Mouse (Mus musculus) inflammation-experienced regulatory T-cells, adult 6 months (primary cell): ENCODE measurements around the gene Ciz1. TPM values are rescaled to one million over a fixed set of nuclear protein-coding genes. Genes with fewer than 3 reads are reported as not detected.
"Not testable (repeated sequence)": the region's sequence is repeated elsewhere in the genome, so short reads cannot be mapped to it uniquely, and the experiment has no call there.

ENCODE experiments used
- ATAC-seq: one replicate; pipeline ENCODE4 v1.8.0; 2017
- polyA plus RNA-seq, 3 experiments: library from polyadenylated mRNA; unstranded; fragments of 100-300 nt; shearing (Covaris generic); gene quantifications; one replicate each; pipeline ENCODE4 v1.2.1; 2017

The Ciz1 gene
- polyA plus RNA-seq, 3 experiments from 2014 or later, result 52.5 to 84.8 (median 55.5) TPM

DNA sequence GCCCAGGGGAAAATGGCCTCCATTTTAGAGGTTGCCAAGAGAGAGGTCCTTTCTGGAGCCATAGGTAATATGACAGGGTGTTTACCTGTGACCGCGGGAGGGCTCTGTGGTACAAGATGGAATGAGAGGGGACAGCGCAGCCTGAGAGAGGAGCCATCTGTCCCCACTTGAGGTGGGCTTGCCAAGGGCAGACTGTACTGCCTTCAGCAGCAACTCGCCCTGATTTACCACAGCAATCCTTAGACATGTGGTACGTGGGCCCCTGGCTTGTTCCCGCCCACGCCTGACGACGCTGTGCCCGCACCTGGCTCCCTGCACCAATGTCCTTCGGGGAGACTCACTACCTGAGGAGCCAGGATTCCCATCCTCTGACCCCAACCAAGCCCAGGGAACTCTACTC, 3.8 kb upstream of the Ciz1 start:
- no peak for ATAC-seq

DNA sequence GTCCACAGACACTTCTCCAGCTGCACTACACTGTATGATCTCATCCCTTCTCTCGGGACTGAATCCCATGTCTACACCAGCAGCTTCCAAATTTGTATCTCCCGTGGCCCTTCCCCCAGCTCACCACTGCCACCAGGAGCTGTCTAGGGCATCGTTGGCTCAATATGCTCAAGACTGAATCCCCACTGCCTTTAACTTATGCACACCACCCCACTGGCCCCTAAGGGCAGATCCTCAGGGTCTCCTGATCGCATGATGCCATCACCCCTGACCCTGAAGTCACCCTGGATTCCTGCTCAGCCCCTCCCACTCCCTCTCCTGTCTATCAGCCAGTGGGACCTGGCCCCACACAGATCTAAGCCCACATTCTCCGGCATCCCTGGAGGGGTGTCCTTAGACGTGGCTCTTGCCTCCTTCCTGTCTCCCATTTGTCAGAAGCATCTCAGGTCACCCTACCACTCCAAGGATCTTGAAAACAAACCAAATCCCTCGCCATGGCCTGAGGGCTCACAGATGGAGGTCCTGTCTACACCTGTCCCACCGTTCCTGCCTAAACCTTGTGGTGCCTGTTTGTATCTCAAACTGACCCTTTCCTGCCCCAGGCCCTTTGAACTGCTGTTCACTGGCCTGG, 2.4 kb upstream of the Ciz1 start:
- ATAC-seq, result no peak

DNA sequence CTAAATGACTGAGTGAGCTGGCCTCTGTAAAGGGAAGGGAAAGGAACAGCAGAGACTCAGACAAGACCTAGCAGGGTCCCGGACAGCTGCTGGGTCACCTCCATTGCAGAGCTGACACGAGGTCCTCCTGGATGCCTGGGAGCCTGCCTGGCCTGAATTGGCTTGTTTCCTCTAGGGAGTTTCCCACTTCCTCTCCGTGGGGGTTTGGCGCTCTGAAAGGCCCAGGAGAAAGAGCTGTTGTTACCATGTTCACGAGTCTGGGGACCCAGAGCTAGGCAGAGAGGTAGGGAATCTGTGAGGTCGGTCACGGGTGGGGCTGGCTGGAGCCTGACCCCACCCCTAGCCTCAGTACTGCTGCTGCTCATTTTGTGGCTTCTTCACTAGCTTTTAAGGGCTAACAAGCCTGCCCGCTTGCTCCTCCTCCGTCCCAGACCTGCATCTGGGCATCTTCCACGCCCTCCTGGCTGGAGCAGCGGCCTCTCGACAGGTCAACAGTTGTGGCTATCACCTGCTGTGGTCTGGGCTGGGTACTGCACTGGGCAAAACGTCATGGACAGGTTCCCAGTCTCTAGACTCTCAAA, 1.6 kb upstream of the Ciz1 start:
- no peak for ATAC-seq

DNA sequence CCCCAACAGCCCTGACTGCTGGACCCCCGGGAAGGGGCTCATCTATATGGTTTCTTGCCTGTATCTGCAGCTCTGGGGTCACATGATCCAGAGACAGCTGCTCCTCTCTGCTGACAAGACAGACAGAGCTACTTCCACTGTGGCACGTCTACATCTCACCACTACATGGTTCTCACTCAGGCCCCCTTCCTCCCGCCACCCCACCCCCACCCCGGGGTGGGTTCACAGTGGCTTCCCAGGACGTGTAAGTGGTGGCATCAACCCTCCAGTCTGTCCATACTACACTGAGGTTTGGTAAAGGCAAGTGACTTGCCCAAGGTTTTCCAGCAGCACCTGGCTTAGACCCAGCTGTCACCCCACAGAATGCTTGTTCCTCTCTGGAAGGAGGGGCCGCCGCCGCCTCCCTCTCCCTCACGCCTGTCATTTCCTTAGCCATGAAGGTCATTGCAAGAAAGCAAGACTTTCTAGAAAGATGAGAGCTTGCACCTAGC, 611 bp upstream of the Ciz1 start:
- ATAC-seq, result no peak

DNA sequence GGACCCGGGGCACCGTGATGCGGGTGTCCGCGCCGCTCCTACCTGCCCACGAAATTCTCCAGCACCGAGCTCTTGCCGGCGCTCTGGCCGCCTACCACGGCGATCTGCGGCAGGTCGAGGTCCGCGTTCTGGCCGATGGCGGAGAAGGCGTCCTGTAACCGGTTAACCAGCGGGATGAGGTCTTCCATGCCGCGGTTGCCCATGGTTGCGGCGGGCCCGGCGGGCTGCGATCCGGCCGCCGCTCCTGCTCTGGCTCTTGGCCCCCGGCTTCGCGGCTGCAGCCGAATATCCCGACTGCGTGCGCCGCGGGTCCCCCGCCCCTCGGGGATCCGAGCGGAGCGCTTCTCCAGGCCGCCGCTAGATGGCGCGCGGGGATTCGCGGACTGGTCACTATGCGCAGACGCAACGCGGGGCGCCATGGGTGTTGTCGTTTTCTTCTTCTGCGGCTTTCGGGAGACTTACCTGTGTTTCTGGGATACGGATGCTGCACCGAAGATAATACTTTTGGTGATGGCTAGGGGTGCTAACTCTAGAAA, 948 bp downstream of the Ciz1 start, which contains the start of gene Dnm1:
Gene Dnm1, minus strand, starts transcription at position 332 of the 536 bp plus-strand sequence.
- peak; percentile 76 for ATAC-seq

DNA sequence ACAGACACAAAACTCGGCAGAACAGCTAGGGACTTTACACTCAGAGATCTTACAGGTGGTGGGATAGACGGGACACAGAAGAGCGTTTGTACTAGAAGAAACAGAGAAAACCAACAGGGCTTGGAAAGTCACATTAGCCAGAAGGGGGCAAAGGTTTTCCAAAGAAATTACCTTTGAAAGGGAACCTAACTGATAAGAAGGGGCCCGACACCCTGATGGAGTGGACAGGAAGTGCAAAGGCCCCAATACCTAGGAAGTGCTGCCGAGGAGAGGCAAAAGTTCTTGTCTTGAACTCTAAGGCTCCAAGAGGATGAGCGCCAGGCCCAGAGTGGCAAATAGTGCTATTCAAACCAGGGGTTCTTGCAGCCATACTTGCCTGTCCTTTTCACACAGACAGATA, 1.7 kb downstream of the Ciz1 start:
- ATAC-seq, result no peak

DNA sequence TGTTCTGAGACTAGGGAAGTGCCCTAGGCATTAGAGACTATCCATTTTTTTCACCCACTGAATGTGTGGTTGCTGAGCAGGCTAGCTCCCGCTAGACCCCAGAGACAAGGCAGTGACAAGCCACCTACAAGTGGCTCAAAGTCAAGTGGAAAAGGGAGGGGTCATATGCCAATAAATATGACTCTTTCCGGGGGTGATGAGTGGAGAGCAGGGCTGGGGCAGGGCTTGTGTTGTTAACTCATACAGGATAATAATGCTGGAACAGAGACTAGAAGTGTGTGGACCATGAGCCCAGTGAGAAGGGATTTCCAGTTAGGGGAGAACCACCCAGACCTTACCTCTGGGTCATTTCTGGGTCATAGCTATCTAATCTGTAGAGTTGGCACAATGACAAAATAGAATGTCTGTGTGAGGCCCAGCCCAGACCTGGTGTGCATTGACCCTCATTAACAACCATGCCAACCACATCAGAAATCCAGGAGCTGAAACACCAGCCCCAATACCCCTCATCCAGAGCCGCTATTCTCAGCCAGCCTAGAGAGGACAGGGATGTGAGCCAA, 2.3 kb downstream of the Ciz1 start:
- no peak for ATAC-seq

DNA sequence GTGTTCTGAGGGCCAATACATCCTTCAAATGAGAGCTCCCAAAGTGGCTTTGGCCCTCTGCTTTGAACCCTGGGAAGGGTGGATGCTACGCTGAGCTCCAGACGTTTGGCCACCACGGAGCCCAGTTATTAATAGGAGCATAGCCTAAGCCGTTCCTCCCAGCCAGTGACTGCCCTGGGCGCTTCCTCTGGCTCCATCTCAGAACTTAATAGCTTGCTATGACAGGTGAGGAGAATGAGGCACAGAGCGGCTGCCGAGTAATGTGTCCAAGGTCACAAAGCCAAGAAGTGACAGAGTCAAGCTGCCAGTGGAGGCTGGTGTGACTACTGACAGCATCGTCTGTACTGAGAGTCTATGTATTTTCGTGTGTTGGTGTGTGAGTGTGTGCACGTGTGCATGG, 4.1 kb downstream of the Ciz1 start:
- ATAC-seq, result no peak

DNA sequence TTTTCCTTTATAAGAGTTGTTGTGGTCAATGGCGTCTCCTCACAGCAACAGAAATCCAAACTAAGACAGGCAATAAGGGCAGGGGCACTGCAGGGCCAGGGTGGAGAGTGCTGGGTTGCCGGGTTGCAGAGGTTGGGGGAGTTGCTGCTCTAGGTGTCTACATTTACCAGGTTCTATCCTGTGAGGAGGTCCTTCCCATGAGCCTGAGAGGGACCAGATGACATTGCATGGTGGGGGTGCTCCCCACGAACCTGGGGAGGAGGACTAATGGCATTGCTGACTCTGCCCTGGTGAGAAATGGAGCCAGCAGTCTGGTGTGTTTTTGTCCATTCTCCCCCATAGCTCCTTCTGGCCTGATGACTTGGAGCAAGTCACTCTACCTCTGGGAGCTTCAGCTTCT, 5.6 kb downstream of the Ciz1 start:
- no peak for ATAC-seq

DNA sequence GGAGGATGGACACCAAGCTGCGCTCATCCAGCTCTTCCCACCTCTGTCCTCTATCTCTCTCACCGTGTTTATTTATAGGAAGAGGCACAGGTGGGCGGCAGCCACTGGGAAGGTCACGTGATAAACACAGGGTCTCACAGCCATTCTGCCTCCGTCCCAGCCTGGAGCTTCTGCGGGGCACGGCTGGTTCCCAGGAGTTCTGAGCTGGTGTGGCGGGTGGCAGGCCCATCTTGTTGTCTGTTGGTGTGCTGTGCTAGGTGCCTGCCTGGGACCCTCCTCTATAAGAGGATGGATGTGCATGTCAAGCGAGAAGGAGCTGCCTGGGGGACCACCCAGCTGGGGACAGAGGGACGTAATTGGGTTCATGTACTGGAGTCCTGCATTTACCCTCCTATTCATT, 6.3 kb downstream of the Ciz1 start:
- no peak for ATAC-seq

DNA sequence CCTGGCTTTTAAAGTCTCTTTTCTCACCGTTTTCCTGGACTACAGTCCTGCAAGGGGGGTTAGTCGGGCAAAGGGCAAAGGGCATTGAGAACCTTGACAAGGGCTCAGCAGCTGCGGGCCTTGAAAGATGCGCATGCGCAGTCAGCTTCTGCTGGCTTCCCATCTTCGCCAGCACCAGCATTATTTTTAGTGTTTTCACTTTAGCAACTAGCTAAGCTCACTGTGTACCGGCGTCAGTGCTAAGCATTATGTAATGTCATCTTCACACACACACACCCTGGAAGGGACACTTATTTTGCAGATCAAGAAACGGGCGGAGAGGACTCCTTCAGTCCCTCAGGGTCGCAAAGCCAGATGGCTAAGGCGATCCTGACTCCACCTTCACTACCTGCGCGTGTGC, 8.6 kb downstream of the Ciz1 start:
- no peak for ATAC-seq

DNA sequence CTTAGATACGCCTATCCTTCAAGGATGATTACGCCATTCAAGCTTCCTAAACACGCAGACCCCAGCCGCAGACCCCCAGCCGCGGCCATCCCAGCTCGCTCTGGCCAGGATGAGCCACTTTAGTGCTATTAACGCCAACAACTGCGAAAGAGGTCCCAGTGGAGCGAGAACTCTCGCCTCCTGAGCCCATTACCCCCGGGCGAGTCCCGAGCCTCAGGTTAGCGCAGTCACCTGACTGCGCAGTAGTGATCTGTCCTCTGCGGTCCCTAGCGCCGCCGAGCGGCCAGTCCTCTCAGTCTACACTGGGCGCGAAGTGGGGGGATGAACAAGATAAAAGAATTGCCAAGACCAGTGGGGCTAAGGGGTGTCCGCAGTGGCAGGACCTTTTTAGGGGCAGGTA, 9.3 kb downstream of the Ciz1 start:
- ATAC-seq, result peak; percentile 31

DNA sequence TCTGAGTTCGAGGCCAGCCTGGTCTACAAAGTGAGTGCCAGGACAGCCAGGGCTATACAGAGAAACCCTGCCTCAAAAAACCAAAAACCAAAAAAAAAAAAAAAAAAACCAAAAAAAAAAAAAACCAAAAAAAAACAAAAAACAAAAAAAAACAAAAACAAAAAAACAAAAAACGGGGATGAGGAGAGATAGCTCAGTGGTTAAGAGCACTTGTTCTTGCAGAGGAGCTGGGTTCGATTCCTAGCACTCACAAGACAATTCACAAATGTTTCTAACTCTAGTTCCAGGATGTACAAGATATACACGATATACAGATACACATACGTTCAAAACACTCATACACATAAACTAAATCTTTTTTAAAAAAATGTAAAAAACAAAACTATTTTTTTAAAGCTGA, 10.1 kb downstream of the Ciz1 start:
- ATAC-seq, result not testable (repeated sequence)

DNA sequence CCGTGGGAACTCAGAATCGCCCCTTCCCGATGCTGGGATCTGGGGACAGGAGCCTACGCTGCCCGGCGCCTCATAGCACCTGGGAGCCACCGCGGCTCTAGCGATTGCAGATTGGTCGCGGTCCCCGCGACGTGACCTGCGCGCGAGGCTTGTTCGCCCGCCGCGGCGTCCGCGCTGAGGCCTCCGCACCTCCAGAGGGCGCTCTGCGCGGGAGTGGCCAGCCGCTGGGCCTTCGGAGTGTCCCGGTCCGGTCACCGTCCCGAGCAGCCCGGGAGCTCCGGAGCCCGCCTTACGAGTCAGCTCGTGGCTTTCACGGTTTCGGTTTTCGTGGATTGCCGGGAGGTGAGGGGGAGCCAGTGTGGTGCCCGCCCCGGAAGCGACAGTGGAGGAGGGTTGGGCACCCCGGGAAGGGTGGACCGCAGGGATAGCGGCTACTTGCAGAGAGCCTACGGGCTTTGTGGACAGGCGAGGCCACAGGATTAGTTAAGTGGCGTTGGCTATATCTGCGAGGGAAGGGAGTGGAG, 10.8 kb downstream of the Ciz1 start:
- ATAC-seq, result peak; percentile 79

DNA sequence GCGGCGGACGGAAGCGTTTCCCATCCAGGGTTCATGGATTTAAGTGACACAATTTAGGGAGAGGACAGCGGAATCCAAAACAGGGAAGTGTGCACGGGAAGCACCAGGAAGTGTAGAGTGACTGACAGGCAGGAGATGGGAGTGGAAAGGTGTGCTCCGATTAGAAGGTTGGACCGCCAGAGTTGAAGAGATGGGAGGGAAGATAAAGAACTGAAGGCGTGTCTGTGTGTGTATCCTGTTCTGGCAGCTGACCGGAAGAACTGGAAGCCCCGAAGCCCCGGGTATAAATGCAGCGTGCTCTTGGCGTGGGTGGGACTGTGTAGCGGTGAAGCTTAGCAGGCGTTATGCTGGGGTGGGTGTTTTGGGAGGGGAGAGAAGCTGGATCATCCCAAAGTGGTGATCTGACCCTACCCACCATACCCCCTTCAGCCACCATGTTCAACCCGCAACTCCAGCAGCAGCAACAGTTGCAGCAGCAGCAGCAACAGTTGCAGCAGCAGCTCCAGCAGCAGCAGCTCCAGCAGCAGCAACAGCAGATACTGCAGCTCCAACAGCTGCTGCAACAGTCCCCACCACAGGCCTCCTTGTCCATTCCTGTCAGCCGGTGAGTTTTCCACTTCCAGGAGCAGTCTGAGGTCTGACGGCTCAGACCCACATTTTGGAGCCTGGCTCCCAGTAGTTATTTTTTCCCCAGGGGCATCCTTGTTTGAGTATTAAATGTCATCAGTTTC, 11.4 kb downstream of the Ciz1 start:
- peak; percentile 26 for ATAC-seq

DNA sequence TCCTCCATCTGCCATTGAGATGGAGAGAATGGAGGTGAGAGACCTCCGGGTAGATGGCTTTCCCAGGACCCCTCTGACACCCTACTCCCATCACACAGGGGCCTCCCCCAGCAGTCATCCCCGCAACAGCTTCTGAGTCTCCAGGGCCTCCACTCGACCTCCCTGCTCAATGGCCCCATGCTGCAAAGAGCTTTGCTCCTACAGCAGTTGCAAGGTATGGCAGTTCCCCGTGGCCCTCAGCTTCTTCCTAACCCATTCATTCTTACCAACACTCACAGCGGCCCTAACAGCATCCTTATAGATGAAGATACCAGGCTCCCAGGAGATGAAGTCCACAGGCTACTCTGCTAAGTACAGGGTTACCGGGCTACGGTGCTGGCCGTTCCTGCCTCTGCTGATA, 12.0 kb downstream of the Ciz1 start:
- ATAC-seq, result no peak

DNA sequence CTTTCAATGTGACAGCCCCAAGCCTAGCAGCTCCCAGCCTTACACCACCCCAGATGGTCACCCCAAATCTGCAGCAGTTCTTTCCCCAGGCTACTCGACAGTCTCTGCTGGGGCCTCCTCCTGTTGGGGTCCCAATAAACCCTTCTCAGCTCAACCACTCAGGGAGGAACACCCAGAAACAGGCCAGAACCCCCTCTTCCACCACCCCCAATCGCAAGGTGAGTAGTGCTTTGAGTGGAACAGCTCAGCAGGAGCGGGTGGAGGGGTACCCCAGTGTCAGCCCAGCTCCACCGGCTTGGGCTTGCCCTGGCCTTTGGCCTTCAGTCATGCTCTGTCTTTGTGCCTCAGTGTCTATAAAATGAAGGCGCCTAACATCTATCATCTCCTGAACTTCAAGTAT, 15.2 kb downstream of the Ciz1 start:
- ATAC-seq, result no peak

DNA sequence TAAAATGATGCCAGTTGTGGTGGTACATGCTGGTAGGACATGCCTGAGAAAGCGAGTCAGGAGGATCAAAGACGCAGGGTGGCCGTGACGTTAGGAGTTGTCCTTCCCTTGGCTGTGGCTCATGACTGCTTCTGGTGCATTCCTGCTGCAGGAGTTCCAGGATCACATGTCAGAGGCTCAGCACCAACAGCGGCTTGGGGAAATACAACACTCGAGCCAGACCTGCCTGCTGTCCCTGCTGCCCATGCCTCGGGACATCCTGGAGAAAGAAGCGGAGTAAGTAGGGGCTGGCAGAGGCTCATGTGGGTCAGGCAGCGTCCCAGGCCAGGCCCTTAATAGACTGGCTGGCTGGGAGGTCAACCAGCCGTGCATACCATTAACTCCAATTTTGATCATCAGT, 22.1 kb downstream of the Ciz1 start:
- no peak for ATAC-seq

DNA sequence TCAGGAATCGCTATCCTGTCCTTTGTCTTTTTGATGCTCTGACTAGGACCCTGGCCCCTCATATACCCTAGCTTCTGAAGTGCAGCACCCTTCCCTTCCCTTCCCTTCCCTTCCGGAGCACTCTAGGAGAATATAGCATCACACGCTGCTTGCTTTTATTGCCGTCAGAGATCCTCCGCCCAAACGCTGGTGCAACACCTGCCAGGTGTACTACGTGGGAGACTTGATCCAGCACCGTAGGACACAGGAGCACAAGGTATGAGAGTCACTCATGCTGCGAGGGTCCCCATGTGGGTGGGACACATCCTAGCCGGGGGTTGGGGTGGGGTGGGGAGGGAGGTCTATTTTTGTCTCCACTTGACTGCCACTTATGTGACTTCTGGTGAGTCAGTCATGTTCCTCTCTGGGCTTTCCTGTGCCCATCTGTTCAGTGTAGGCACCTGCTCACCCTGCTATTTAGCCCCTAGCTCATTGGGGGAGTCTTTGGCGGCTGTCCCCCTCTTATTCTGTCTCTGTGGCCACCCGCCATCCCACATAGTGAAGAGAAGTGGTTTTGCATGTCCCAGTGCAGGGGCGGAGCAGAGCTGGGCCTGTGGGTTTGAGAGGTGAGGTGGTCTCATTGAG, 23.3 kb downstream of the Ciz1 start:
- no peak for ATAC-seq

DNA sequence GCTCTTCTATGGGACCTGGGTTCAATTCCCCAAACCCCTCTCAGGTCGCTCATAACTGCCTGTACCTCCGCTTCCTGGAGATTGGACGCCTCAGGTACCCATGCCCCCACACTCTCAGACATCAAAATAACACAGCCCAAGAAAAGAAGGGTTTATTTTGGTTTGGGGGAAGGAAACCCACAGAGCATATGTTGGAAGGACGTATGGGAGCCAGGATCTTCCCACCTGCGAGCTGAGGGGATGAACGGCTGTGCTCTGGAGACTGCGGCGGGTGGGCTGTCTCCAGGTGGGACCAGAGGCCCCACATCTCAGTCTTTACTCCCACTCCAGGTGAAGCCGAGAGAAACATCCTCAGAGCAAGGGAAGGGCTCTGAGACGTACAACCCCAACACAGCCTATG, 24.8 kb downstream of the Ciz1 start:
- ATAC-seq, result no peak

DNA sequence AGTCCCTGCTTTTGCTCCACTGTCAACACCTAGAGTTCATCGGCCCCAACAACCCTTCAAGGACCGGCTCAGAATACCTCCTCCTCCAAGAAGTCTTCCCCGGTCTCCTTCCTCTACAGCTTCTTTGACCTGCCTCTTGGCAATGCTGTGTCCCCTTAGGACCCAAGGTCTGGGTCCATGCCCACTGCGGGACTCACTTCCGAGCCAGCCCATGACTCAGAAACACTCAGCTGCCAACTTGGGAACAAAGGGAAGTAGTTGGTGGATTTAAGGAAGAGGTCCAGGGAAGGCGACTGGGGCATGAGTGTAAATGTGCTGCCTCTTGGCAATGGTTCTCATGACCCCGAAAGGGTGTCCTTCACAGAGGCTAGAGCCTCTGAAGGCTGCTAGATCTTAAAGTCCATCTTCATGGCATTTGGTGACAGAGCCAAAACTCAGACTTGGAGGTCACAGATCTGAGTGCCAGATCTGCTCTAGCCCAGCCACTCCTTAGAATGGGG, 27.9 kb downstream of the Ciz1 start:
- ATAC-seq, result no peak

DNA sequence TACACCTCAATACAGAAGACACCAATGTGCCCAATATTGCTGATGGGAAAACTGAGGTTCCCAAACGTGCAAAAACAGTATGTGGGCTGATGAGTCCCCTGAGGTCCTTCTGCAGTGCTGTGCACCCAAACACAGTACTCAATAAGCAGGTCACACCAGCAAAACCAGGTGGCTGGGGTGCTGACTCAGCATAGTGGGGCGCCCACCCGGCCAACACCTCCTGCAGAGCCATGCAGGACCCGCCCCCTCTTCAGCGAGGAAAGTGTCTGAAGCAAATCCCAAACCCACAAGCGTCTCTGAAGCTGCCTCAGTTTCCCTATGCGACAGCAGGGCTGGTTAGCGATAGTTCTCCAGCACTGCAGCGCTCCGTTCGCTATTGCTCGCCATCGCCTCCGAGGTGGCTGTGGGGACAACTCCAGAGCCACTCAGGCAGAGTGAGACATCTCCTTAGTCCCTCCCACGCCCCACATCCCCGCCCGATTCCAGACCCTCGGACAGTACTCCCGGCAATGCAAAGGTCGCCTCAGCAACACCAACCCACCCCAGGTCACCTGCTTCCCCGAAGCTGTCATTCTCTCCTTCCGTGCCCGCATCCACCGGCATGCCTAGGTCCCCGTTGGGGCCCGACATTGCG, 29.1 kb downstream of the Ciz1 start:
- ATAC-seq, result peak; percentile 7
